Mouse (Mus musculus): ENCODE data around the gene Nckap5l. TPM values are rescaled to one million over a fixed set of nuclear protein-coding genes. Genes with fewer than 3 reads are reported as not detected.

Nckap5l gene
- total RNA-seq, 2 experiments from 2014 or later: 27.6 to 35.6 TPM

DNA sequence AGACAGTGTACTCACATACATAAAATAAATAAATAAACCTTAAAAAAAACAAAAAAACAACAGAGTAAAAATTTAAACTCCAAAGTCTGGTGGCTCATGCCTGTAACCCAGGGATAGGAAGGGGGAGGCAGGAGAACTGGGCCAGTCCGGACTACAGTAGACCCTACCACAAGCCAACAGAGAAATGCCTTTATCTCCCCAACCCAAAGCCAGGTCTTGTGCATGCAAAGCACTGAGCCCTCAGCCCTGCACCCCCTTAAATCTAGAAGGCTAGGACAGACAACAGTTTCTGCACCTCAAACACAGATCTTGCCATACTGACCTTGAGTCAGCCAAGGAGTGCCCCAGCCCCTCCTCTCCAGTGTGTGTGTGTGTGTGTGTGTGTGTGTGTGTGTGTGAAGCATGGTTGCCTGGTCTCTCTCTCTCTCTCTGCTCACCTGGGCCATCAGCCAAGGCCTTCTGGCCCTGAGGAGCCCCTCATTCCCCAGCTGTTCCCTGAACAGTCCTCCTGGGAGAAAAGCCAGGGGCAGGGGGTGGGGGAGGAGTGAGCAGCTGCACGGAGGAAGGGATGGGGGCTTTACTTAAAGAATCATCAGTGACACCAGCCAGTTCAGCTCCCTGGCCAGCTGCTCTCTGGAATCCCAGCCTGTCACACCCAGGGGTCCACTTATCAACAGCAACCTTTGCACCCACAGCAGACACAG lies 17.3 kb downstream of the Nckap5l start:
- DNase-seq (ENCODE audit: low spot score in 2 of 2): peak; percentile 26 to 46
- intact Hi-C loops (cut with DNase I): no loop called here

GRCm38 (mm10) chr15:99438966-99439698 lies 18.4 kb downstream of the Nckap5l start:
- intact Hi-C loops (cut with DNase I): no loop called here
- DNase-seq (ENCODE audit: low spot score in 2 of 2): no peak

DNA sequence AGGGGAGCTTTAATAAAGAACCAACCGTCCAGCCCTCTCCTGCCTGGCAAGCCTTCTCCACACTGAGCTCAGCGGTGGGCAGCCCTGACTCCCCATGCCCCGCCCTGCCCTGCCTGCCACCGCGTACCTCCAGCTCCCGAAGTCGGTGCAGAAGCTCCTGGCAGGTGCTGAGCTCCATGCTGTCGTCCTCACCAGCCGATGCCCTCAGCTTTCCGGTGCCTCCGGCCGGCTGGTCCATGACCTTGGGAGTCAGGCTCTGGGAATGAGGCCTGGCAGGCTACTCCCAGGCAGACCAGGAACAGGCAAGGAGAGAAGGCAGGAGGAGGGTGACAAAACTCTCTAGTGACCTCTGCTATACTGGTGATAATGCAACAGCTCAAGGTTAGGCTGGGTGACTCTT lies 23.6 kb downstream of the Nckap5l start:
- no peak for DNase-seq (ENCODE audit: low spot score in 2 of 2)
- intact Hi-C loops (cut with DNase I): no loop called here

DNA sequence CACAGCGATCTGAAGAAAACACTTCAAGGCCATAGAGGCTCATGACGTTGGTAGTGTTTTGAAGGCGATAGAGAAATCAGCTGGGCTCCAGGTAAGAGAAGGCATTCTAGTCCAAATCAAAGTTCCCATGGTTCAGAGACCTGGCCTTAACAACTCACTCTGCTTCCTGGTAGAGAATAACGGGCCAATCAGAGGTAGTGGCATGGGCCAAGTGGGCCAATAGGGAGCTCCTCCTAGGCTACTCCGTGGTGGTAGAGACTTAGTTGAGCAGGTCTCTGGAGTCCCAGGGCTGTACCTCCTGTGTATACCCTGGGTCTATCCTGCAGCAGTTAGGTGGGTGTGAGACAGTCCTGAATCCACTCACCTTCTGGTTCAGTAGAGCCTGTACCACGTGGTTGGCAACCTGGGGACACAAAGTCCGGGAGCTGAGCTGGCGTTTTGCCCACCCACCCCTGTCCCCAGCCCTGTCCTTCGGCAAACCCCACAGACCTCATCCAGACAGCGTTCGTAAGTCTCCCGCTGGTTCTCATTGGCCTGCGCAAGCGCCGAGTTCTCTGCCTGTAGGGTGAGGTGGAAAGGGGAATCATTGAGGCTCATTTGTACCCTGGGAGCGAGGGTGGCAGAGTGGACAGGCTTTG lies 24.3 kb downstream of the Nckap5l start:
- DNase-seq (ENCODE audit: low spot score in 2 of 2): no peak

GRCm38 (mm10) chr15:99431967-99432366 lies 25.6 kb downstream of the Nckap5l start:
- intact Hi-C loops (cut with DNase I): no loop called here
- no peak for DNase-seq (ENCODE audit: low spot score in 2 of 2)

More for the DNA sequence above, 24.3 kb downstream of the Nckap5l start:
- intact Hi-C loops (cut with DNase I): no loop called here

DNA sequence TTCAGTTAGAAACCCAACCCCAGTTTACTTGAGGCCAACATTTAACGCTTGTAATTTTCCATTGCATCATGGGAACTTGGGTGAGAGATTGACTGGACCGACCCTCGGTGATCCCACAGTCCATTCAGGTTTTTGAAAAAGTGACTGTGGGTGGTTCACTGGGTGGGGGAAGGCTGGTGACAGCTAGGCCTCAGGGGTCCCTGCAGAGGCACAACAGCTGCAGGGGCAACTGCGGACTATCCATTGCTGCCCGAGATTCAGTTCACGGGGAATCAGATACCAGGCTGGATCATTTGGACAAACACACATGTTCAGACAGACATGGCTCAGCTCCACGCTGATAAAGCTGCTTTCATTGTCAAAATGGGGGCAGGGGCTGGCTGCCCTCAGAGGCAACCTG lies 26.0 kb downstream of the Nckap5l start:
- intact Hi-C loops (cut with DNase I): no loop called here
- DNase-seq (ENCODE audit: low spot score in 2 of 2): no peak

- intact Hi-C loops (cut with DNase I): no loop called here
- DNase-seq (ENCODE audit: low spot score in 2 of 2): no peak
Observed at GRCm38 (mm10) chr15:99431063-99431462, 26.5 kb downstream of the Nckap5l start.

DNA sequence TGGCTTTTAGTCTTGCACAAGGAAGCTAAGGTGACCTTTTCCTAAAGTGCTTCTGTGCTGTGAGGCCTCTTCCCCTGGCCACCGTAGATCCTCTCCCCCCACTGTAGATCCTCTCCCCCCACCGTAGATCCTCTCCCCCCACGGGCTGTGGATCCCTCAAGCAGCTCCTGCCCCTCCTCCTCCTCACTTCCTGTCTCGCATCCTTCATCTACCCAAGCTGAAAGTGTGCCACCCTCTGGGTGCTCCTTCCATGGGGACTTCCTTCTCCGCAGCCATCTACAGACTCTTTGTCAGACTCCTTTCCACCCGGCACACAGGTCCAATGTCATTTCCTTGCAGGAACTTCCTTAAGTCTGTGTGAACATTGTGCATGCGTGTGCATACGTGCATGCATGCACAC lies 27.2 kb downstream of the Nckap5l start:
- DNase-seq (ENCODE audit: low spot score in 2 of 2): no peak
- intact Hi-C loops (cut with DNase I): no loop called here

- intact Hi-C loops (cut with DNase I): no loop called here
- DNase-seq (ENCODE audit: low spot score in 2 of 2): no peak
Observed at GRCm38 (mm10) chr15:99423884-99424283, 33.7 kb downstream of the Nckap5l start.

- DNase-seq (ENCODE audit: low spot score in 2 of 2): no peak
- intact Hi-C loops (cut with DNase I): no loop called here
Observed at GRCm38 (mm10) chr15:99423131-99423530, 34.4 kb downstream of the Nckap5l start.

DNA sequence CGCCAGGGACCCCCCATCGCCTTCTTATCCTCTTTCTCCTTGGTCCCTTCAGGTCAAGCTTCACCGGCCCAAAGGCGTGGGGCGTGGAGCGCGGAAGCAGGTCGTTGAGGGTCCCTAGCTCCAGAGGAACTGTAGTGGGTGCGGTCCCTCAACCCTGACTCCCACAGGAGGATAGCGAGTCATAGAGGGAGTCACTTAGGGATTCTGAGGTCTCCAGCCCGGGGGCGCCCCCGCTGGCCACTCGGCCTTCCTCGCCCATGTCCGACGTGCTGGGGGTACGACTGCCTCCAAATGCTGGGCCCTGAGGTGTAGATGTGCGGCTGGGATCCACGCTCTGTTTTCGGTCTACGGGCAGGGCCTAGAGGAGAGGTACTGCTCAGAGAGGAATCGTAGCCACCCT lies 35.0 kb downstream of the Nckap5l start:
- no peak for DNase-seq (ENCODE audit: low spot score in 2 of 2)
- intact Hi-C loops (cut with DNase I): no loop called here

DNA sequence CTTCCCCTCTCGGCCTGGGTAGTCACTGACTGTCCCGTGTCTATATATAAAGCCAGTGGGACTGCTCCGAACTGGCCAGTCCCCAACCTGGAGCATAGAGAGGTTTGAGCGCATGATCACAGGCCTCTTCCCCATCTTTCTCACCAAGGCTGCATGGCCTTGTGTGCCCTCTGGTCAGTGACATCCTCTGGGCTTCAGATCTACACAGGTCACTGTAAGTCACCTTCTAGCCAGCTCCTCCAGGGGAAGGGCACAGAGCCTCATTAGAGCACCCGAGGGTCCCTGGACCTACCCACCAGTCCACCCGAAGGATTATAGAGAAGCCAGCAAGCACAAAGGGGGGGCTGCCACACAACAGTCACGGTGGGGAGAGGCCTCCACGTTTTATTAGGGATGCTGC lies 35.9 kb downstream of the Nckap5l start:
- intact Hi-C loops (cut with DNase I): no loop called here
- no peak for DNase-seq (ENCODE audit: low spot score in 2 of 2)

- no peak for DNase-seq (ENCODE audit: low spot score in 2 of 2)
Observed at GRCm38 (mm10) chr15:99421152-99421551, 36.4 kb downstream of the Nckap5l start.

GRCm38 (mm10) chr15:99420521-99421014 lies 37.0 kb downstream of the Nckap5l start:
- intact Hi-C loops (cut with DNase I): no loop called here
- DNase-seq (ENCODE audit: low spot score in 2 of 2): peak; percentile 35 to 48

More at GRCm38 (mm10) chr15:99421152-99421551, 36.4 kb downstream of the Nckap5l start:
- intact Hi-C loops (cut with DNase I): no loop called here

DNA sequence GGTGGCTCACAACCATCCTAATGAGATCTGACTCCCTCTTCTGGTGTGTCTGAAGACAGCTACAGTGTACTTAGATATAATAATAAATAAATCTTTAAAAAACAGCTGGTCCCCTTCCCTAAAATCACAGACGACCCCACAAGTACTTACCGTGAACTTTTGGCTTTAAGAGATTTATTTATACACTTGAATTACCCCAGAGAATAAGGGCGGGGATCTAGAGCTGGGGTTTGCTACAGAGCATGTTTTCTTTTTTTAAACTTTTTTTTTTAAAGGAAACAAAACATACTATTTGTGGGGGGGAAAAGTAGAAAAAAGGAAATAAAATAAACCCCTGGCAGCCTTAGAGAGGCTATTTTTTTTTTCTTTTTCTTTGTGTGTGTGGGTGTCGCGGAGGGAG lies 37.4 kb downstream of the Nckap5l start:
- DNase-seq (ENCODE audit: low spot score in 2 of 2): no peak
- intact Hi-C loops (cut with DNase I): no loop called here

GRCm38 (mm10) chr15:99417692-99418271 lies 39.8 kb downstream of the Nckap5l start:
- intact Hi-C loops (cut with DNase I): loop anchor here (10.0 kb wide), 1 partner anchor 257 kb away; the partner anchor contains the start of gene Asic1
- no peak for DNase-seq (ENCODE audit: low spot score in 2 of 2)

GRCm38 (mm10) chr15:99416957-99417356 lies 40.6 kb downstream of the Nckap5l start:
- DNase-seq (ENCODE audit: low spot score in 2 of 2): no peak
- intact Hi-C loops (cut with DNase I): loop anchor here (1.0 to 10.0 kb wide), 2 partner anchors 54 to 258 kb away; partner anchors contain the start of gene Asic1

DNA sequence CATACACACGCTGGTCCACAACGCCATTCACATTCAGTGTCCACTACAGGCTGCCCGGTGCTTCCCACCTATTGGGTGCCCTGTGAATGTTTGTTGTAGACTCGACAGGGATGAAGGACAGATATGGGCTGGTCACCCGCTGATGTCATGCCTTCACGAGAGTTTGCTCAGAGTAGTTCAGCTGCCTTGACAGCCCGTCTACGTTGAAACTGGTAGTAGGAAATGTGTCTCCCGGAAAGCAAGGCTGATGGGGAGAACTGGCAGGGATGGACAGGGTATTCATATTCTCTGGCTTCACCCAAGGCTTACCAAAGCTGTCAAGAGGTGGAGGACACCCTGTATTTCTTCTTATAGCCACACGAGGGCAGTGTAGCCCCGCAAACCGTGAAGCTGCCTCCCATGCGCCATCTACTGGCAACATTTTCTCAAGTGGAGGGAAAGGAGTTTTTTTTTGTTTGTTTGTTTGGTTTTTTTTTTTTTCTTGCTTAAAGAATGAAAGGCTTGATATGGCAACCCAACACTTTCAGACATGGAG lies 41.1 kb downstream of the Nckap5l start:
- peak; percentile 85 to 88 for DNase-seq (ENCODE audit: low spot score in 2 of 2)
- intact Hi-C loops (cut with DNase I): loop anchor here (1.0 to 10.0 kb wide), 2 partner anchors 55 to 258 kb away; partner anchors contain the start of gene Asic1

GRCm38 (mm10) chr15:99415793-99416192 lies 41.8 kb downstream of the Nckap5l start:
- DNase-seq (ENCODE audit: low spot score in 2 of 2): peak; percentile 61 to 67
- intact Hi-C loops (cut with DNase I): loop anchor here (1.0 to 10.0 kb wide), 2 partner anchors 56 to 259 kb away; partner anchors contain the start of gene Asic1
